Mouse (Mus musculus) common myeloid progenitor, adult 5-6 weeks (primary cell): ENCODE data around the gene Medag. TPM values are rescaled to one million over a fixed set of nuclear protein-coding genes. Genes with fewer than 3 reads are reported as not detected.

Experiments used
- ATAC-seq: replicated peaks from 2 replicates; pipeline ENCODE4 v1.8.0; 2016; ENCODE audit warnings: low read depth, mild to moderate bottlenecking, moderate TSS enrichment, inconsistent platforms; ENCODE audit not compliant: poor library complexity, severe bottlenecking
- total RNA-seq: library from RNA; stranded (forward); fragments of 200-1000, 187-1606 nt; gene quantifications from 2 replicates; pipeline ENCODE4 v1.2.3, GENCODE M21; 2017

Medag gene
- total RNA-seq, 1 experiment from 2014 or later: not detected

GRCm38 (mm10) chr5:149465305-149465704 is 53.8 kb downstream of the Medag start:
- ATAC-seq: no peak

- ATAC-seq: no peak
These were observed 62.6 kb downstream of the Medag start for GRCm38 (mm10) chr5:149474142-149474541.

GRCm38 (mm10) chr5:149474701-149475468 is 63.3 kb downstream of the Medag start:
- ATAC-seq: no peak

Other genes starting within 250 kb of the Medag start
- 43.7 and 45.1 TPM in 2 replicates for gene Uspl1, start 227.4 kb upstream of the Medag start, total RNA-seq
- 1,044 and 1,081 TPM in 2 replicates for gene Hmgb1, start 227.3 kb upstream of the Medag start, total RNA-seq
- gene Alox5ap, start 147.0 kb upstream of the Medag start, total RNA-seq: 156 and 205 TPM in 2 replicates
- gene Tex26, start 27.9 kb downstream of the Medag start, total RNA-seq: 2.1 TPM in 1 of 2 replicates, not detected in the other
- not detected in 2 replicates for gene Wdr95, start 116.9 kb downstream of the Medag start, total RNA-seq
- gene Hsph1, start 224.6 kb downstream of the Medag start, total RNA-seq: 72.0 and 88.1 TPM in 2 replicates